Mouse (Mus musculus): ENCODE measurements around the gene Cmah. TPM values are rescaled to one million over a fixed set of nuclear protein-coding genes. Genes with fewer than 3 reads are reported as not detected.

Cmah gene
- total RNA-seq, 2 experiments from 2014 or later: 2.6 to 5.9 TPM

Other genes starting within 250 kb of the Cmah start
- gene Carmil1, start 46.6 kb upstream of the Cmah start, total RNA-seq (2015; ENCODE audit: low replicate concordance): 3.8 TPM in 1 of 2 replicates, not detected in the other
- gene Carmil1, start 46.6 kb upstream of the Cmah start, total RNA-seq (2017; ENCODE audit: low replicate concordance): 0.68 and 1.3 TPM in 2 replicates